Mouse (Mus musculus) frontal cortex, adult (tissue): ENCODE data around the gene Cep83.
A peak's percentile ranks its signal among the peaks of the same experiment; 100 is the strongest.

Source experiments
- ATAC-seq: cut with Nextera tagmentation; 2 replicates; pipeline ENCODE4 v1.9.2; 2017; ENCODE audit warnings: mild to moderate bottlenecking, moderate library complexity, mixed read lengths; ENCODE audit not compliant: low TSS enrichment

Gene Cep83

GRCm38 (mm10) chr10:94827325-94827724 is 138.9 kb downstream of the Cep83 start:
- ATAC-seq = no peak

- ATAC-seq = no peak
Observed at GRCm38 (mm10) chr10:94827890-94828733, 139.7 kb downstream of the Cep83 start.

- ATAC-seq = 0 out of 2 replicates have a peak, but pooled peaks have one; percentile 0
Observed at GRCm38 (mm10) chr10:94828734-94829230, 140.3 kb downstream of the Cep83 start.

- ATAC-seq = peak; percentile 88
Observed at GRCm38 (mm10) chr10:94829407-94829806, 141.0 kb downstream of the Cep83 start.

GRCm38 (mm10) chr10:94835874-94836273 is 147.4 kb downstream of the Cep83 start:
- no peak for ATAC-seq
